Mouse (Mus musculus) G1E-ER4 (cell line): ENCODE measurements around the gene Tssk6. TPM values are rescaled to one million over a fixed set of nuclear protein-coding genes. Genes with fewer than 3 reads are reported as not detected.

Experiments used
- GATA1 ChIP-seq: IDR thresholded peaks from one replicate; pipeline ENCODE4 v1.8.0; 2012; ENCODE audit warnings: low read length, inconsistent platforms
- polyA plus RNA-seq: library from polyadenylated mRNA; stranded (reverse); fragments of >175 nt; gene quantifications from 2 replicates; pipeline ENCODE4 v1.2.3, GENCODE M21; 2012

Gene Tssk6
- polyA plus RNA-seq, 1 experiment, result 0.17 TPM

- TF ChIP-seq GATA1, result no peak
Observed at GRCm38 (mm10) chr8:69879678-69880077, 22.3 kb upstream of the Tssk6 start.

DNA sequence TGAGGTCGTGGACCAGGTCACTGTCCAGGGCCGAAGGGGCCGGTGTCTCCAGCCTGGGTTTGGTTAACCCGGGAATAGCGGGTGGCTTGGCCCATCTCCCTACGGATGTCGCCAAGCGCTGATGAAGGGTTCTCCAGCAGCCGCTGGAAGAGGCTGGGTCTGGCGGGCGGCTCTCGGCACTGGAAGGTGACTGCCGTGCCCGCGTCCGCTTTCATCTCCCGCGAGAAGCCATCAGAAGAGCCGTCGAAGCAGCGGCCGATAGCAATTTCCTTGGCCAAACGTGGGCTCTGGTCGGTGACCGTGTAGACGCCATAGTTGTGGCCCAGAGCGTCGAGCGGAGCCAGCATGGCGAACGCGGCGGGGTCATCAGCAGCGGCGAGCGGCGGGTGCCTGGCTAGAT lies 21.1 kb upstream of the Tssk6 start:
- no peak for TF ChIP-seq GATA1

- no peak for TF ChIP-seq GATA1
Observed at GRCm38 (mm10) chr8:69881261-69881865, 20.6 kb upstream of the Tssk6 start.

DNA sequence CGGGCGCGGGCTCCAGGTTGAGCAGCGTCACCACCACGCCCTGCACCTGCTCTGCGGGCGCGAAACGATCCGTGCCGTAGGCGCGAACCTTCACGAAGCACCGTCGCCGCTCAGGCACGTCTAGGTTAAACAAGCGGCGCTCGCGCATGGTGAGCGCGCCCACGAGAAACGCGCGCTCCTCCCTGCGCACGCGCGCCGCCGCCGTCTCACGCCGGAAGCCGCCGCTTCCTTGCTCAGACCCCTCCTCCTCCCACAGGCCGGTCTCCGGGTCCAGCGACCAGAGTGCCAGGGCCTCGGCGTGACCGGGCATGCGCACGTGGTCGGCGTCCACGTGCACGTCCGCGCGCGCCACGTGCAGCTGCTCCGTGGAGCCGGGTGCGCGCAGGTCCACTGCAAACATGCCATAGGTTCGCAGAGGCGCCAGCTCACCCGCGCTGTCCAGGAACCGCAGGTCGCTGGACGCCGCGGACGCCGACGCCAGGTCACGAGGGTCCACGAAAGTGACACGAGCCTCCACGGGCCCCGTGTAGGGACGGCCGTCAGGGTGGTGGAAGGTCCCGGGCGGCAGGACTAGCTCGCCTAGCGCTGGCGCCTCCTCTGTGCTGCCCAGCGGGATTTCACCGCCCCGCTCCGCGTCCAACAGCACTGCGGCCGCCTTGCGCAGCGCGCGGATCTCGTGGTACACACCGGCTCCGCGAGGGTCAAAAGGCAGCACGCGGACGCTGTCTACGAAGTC lies 19.8 kb upstream of the Tssk6 start:
- TF ChIP-seq GATA1, result no peak

DNA sequence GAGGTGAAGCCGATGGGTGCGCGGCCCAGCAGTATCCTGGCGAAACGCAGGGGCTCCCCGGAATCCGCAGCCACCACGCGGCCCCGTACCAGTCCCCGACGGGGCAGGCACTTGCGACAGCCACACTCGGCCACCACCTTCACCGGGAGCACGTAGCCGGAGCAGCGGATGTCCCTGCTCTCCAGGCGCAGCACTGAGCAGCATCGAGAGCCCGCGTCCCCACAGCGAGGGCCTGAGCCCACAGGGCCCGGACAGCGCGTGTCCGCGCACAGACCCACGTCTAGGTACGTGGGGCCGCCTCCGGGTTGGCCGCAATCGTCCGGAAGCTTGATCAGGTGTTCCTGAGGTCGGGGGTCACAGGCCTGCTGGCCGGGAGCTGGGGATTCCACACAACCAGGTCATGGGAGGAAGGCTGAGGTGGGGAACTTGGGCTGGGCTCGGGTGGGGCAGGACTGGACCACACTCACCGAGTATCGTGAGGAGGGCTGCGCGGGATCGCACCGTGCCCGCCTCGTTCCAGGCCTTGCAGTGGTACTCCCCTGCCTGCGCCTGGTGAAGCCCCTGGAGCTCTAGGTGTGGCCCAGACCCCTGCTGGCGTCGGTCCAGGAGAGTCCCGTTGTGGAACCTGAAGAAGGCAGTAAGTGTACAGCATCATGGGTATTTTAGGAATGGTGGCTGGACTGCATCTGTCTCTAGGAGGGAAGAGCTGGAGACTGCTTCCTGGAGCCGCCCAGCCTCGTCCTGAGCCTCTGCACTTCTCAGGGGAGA lies 19.0 kb upstream of the Tssk6 start:
- no peak for TF ChIP-seq GATA1

DNA sequence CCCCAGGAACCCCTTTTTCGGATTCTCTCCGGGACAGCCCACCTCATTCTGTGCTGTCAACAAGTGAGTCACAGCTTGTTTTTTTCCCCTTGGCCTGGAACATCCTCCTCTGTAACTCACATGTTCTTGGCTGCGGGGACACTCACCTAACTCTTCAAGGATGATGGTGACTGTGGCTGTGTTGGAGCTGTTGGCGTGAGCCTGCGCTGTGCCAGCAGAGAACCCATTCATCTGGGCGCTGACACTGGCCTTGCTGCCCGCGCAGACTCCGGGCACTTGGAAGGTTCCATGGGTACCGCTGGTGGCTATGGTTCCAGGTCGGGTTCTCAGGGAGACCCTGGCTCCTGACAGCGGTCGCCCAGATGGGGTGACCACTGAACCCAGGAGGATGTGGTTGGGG lies 17.8 kb upstream of the Tssk6 start:
- TF ChIP-seq GATA1, result no peak

GRCm38 (mm10) chr8:69887289-69888243 lies 14.4 kb upstream of the Tssk6 start, which contains the start of gene Cilp2:
TSS of gene Cilp2 (minus strand) at chr8:69887687.
- TF ChIP-seq GATA1, result no peak

GRCm38 (mm10) chr8:69888244-69888866 lies 13.6 kb upstream of the Tssk6 start:
- no peak for TF ChIP-seq GATA1

DNA sequence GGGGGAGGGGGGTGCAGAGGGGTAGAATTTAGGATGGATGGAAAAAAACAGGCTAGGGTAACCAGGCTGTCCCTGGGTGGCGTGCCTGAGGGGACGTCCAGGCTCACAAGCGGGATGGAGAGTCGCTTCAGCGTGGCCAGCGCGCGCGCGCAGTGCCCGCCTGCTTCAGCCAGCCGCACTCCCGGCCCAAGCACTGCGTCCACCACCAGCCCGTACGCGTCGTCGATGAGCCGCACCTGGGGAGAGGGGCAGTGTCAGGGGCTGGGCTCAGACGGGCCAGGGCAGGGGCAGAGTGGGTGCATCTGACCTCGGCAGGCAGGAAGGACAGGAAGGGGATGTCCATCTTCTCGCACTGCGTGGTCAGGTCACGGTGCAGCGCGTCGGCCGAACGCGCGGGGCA lies 13.1 kb upstream of the Tssk6 start:
- TF ChIP-seq GATA1, result no peak

DNA sequence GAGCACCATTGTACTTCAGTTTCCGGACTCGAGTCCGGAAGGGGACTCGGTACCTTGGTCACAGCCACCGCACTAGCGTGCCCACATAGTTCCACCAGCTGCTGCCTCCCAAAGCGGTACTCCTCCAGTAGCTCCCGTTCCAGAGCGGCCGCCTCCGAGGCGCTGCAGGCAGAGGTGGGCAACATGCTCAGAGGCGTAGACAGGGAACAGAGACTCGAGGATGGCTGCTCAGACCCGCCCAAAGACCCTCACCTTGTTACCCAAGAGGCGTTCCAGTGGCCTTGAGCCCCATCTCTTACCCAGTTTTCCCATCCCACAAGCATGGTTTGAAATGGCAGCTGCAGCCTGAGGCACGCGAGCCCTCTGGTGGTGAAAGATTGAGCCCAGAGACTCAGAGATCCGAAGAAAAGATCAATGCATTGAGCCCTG lies 11.2 kb upstream of the Tssk6 start:
- TF ChIP-seq GATA1, result no peak

DNA sequence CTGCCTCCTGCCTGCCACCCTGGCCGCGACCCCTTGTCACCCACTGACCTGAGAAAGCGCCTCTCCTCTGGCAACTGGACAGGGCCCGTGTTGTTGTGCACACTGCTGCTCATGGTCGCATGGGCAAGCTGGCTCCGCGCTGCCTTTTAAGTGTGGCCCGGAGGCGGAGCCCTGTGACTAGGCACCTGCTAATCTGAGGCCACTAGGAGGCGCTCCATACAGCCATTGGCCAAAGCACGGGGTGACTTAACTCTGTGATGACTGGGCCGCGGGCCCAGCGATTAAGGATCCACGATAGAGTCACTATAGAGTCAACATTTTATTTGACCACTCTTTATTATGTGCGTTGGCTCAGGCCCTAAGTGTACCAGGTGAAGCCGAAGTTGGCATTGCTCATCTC lies 8.1 kb upstream of the Tssk6 start:
- TF ChIP-seq GATA1, result no peak

DNA sequence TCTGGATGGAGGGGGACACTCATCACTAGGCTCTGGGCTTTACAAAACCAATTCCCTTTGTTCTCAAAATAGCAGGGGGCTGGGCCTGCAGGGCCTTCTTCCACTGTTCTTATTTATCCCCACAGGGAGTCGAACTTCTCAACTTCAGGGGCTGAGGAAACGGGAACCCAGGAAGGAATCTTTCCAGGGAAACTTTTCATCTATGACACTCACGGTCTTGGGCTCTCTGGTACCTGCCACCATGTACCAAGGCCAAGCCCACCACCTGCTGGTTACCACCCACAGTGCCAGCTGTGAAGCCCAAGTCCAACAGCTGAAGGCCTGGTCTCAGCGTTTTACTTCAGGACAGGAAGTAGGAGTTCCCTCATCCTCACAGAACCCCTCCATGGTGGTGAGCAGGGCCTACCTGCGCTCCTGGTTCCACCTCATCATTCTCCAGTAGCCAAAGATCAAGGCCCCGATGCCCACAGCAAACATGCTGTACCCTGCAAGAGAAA lies 7.1 kb upstream of the Tssk6 start:
- no peak for TF ChIP-seq GATA1

DNA sequence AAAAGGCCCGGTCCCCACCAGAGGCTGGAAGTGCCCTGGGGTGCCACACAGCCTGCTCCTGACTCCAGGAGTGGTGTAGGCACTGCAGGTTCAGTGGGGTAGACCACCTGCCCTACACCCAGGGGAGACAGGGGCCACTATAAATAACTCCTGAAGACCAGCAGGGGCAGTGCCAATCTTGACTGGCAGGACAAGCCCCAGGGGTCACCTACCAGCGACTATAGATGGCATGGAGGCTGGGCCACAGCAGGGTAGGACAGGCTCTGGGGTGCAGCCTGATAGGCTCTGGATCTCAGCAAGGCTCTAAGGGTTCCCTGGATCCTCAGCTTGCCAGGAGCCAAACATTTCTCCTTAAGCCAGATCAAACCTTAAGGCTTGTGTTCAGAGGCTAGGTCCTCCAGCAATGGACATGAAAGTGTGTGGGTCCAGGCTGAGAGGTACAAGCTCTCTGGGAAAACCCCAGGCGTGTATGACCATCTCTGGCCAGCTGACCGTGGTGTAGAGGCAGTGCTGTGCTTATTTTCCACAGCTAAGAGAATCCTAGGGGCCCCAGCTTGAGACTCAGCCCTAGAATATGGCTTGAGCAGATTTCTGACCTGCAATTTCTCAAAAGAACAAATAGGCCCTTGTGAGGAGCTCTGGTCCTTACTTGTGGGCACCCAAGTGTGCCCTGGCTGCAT lies 6.1 kb upstream of the Tssk6 start:
- no peak for TF ChIP-seq GATA1

DNA sequence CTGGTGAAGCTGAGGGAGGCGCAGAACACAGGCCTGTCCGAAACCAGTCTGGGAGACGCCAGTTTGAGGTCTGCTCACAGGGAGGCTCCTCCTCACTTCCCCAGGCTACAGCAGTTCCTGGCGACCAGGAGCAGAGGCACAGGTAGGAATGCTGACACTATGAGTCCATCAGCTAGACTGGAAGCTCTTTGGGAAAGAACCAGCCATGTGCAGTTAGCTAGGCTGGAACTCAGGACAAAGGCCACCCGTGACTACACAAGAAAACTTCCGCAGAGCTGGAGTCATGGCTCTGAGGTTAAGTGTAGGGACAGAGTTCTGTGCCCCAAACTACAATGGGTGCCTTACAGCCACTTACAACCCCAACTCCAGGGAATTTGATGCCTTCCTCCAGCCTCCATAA lies 4.1 kb upstream of the Tssk6 start:
- no peak for TF ChIP-seq GATA1

- no peak for TF ChIP-seq GATA1
Observed at GRCm38 (mm10) chr8:69899876-69900275, 2.1 kb upstream of the Tssk6 start.
